Mouse (Mus musculus) CH12.LX (cell line): ENCODE data around the gene Chd5. TPM values are rescaled to one million over a fixed set of nuclear protein-coding genes. Genes with fewer than 3 reads are reported as not detected.
A peak's percentile ranks its signal among the peaks of the same experiment; 100 is the strongest.

Experiments
- DNase-seq: peaks from one replicate; pipeline ENCODE4 v3.0.0-alpha.2; 2013; ENCODE audit errors: extremely low read depth
- H3K27ac ChIP-seq: 2 replicates; pipeline ENCODE4 v1.5.1; 2012; ENCODE audit warnings: low read depth, mild to moderate bottlenecking, control low read depth, moderate library complexity; ENCODE audit not compliant: insufficient read depth
- H3K27me3 ChIP-seq: replicated peaks from 2 replicates; pipeline ENCODE3; 2012; ENCODE audit warnings: inconsistent platforms
- H3K36me3 ChIP-seq, 2 experiments: replicated peaks in 1 of 2; 2 replicates each; pipeline versions ENCODE3 to v1.6.1; 2012; ENCODE audit warnings: inconsistent platforms in 1 of 2, low read length in 1 of 2, mild to moderate bottlenecking in 1 of 2, mixed read lengths in 1 of 2, moderate library complexity in 1 of 2; ENCODE audit not compliant: control insufficient read depth in 1 of 2, insufficient read depth in 1 of 2
- H3K4me1 ChIP-seq, 2 experiments: 2 replicates each; pipeline ENCODE4 v1.6.1; 2012; ENCODE audit warnings: inconsistent platforms in 1 of 2, moderate library complexity in 1 of 2; ENCODE audit not compliant: insufficient read depth in 2 of 2, control insufficient read depth in 1 of 2
- H3K4me2 ChIP-seq: 2 replicates; pipeline ENCODE4 v1.6.1; 2012; ENCODE audit warnings: low read depth, mild to moderate bottlenecking, control low read depth; ENCODE audit not compliant: poor library complexity, insufficient read depth, severe bottlenecking
- H3K4me3 ChIP-seq, 3 experiments: fragments of 150-350 bp in 1 of 3; sonication (generic) in 1 of 3; replicated peaks in 1 of 3; 2 replicates each; pipeline versions ENCODE3 to v1.5.1; 2011 to 2012; ENCODE audit warnings: low read depth in 2 of 3, low read length in 2 of 3, mild to moderate bottlenecking in 2 of 3, moderate library complexity in 2 of 3, control low read depth in 1 of 3, improper control_type of control experiment in 1 of 3, inconsistent platforms in 1 of 3, mixed read lengths in 1 of 3; ENCODE audit not compliant: poor library complexity in 1 of 3
- H3K79me2 ChIP-seq: replicated peaks from 2 replicates; pipeline ENCODE4 v1.6.1; 2012; ENCODE audit warnings: mild to moderate bottlenecking, moderate library complexity; ENCODE audit not compliant: control insufficient read depth, poor library complexity, insufficient read depth, severe bottlenecking; ENCODE audit errors: extremely low read depth
- H3K9ac ChIP-seq: 2 replicates; pipeline ENCODE4 v1.6.1; 2012; ENCODE audit warnings: low read depth, mild to moderate bottlenecking, control low read depth, moderate library complexity; ENCODE audit not compliant: insufficient read depth
- H3K9me3 ChIP-seq: replicated peaks from 2 replicates; pipeline ENCODE3; 2012; ENCODE audit warnings: low read length, inconsistent platforms, mixed read lengths
- BHLHE40 ChIP-seq: IDR thresholded peaks from 2 replicates; pipeline ENCODE4 v1.6.1; 2011; ENCODE audit warnings: mild to moderate bottlenecking, low read depth, low read length, improper control_type of control experiment
- CHD1 ChIP-seq: IDR thresholded peaks from 2 replicates; pipeline ENCODE4 v1.6.1; 2012; ENCODE audit warnings: low read depth, low read length, improper control_type of control experiment, inconsistent platforms
- CHD2 ChIP-seq: IDR thresholded peaks from 2 replicates; pipeline ENCODE4 v1.6.1; 2011; ENCODE audit warnings: low read length, improper control_type of control experiment
- CTCF ChIP-seq, 2 experiments: IDR thresholded peaks in 1 of 2; conservative IDR thresholded peaks in 1 of 2; 2 replicates each; pipeline ENCODE4 v1.5.1; 2011 to 2012; ENCODE audit warnings: low read depth in 2 of 2, low read length in 2 of 2, improper control_type of control experiment in 1 of 2, inconsistent platforms in 1 of 2, mild to moderate bottlenecking in 1 of 2, moderate library complexity in 1 of 2
- E2F4 ChIP-seq: IDR thresholded peaks from 2 replicates; pipeline ENCODE4 v1.6.1; 2011; ENCODE audit warnings: low read depth, low read length, improper control_type of control experiment; ENCODE audit not compliant: insufficient replicate concordance
- ELF1 ChIP-seq: IDR thresholded peaks from 2 replicates; pipeline ENCODE4 v1.6.1; 2014; ENCODE audit warnings: low read depth, mild to moderate bottlenecking, inconsistent platforms, low read length, improper control_type of control experiment
- EP300 ChIP-seq: IDR thresholded peaks from 2 replicates; pipeline ENCODE4 v1.6.1; 2011; ENCODE audit warnings: low read length, improper control_type of control experiment
- ETS1 ChIP-seq: conservative IDR thresholded peaks from 2 replicates; pipeline ENCODE4 v1.6.1; 2012; ENCODE audit warnings: low read depth, mild to moderate bottlenecking, inconsistent platforms, low read length, improper control_type of control experiment, moderate library complexity
- GABPA ChIP-seq: IDR thresholded peaks from 2 replicates; pipeline ENCODE4 v1.6.1; 2012; ENCODE audit warnings: low read depth, low read length, improper control_type of control experiment, inconsistent platforms; ENCODE audit not compliant: insufficient replicate concordance
- HCFC1 ChIP-seq: IDR thresholded peaks from 2 replicates; pipeline ENCODE4 v1.6.1; 2012; ENCODE audit warnings: low read depth, mild to moderate bottlenecking, inconsistent platforms, low read length, improper control_type of control experiment
- IRF4 ChIP-seq: IDR thresholded peaks from 2 replicates; pipeline ENCODE4 v1.6.1; 2014; ENCODE audit warnings: low read depth, mild to moderate bottlenecking, inconsistent platforms, low read length, improper control_type of control experiment
- JUN ChIP-seq: IDR thresholded peaks from 2 replicates; pipeline ENCODE4 v1.6.1; 2011; ENCODE audit warnings: low read depth, mild to moderate bottlenecking, low read length, improper control_type of control experiment, moderate library complexity; ENCODE audit not compliant: insufficient read depth
- JUND ChIP-seq: conservative IDR thresholded peaks from 2 replicates; pipeline ENCODE4 v1.6.1; 2011; ENCODE audit warnings: low read depth, low read length, improper control_type of control experiment
- KAT2A ChIP-seq: IDR thresholded peaks from 2 replicates; pipeline ENCODE4 v1.6.1; 2012; ENCODE audit warnings: low read length, improper control_type of control experiment, inconsistent platforms; ENCODE audit not compliant: insufficient replicate concordance
- MAFK ChIP-seq: IDR thresholded peaks from 2 replicates; pipeline ENCODE4 v1.6.1; 2011; ENCODE audit warnings: low read length, improper control_type of control experiment; ENCODE audit not compliant: insufficient replicate concordance
- MAX ChIP-seq: IDR thresholded peaks from 2 replicates; pipeline ENCODE4 v1.6.1; 2011; ENCODE audit warnings: low read length, improper control_type of control experiment
- MAZ ChIP-seq: IDR thresholded peaks from 2 replicates; pipeline ENCODE4 v1.6.1; 2012; ENCODE audit warnings: low read depth, mild to moderate bottlenecking, inconsistent platforms, low read length, improper control_type of control experiment, moderate library complexity
- MXI1 ChIP-seq: IDR thresholded peaks from 2 replicates; pipeline ENCODE4 v1.6.1; 2011; ENCODE audit warnings: mild to moderate bottlenecking, low read depth, low read length, improper control_type of control experiment
- MYC ChIP-seq: IDR thresholded peaks from 2 replicates; pipeline ENCODE4 v1.6.1; 2011; ENCODE audit warnings: low read depth, mild to moderate bottlenecking, improper control_type of control experiment, low read length
- NELFE ChIP-seq: IDR thresholded peaks from 2 replicates; pipeline ENCODE4 v1.6.1; 2011; ENCODE audit warnings: low read depth, low read length, improper control_type of control experiment
- NRF1 ChIP-seq: IDR thresholded peaks from 2 replicates; pipeline ENCODE4 v1.6.1; 2014; ENCODE audit warnings: low read depth, mild to moderate bottlenecking, inconsistent platforms, low read length, improper control_type of control experiment, moderate library complexity
- PAX5 ChIP-seq: IDR thresholded peaks from 2 replicates; pipeline ENCODE4 v1.6.1; 2012; ENCODE audit warnings: low read length, inconsistent platforms, mixed read lengths
- POLR2A ChIP-seq: IDR thresholded peaks from 2 replicates; pipeline ENCODE4 v1.6.1; 2011; ENCODE audit warnings: low read depth, mild to moderate bottlenecking, improper control_type of control experiment, low read length
- POLR2AphosphoS2 ChIP-seq: IDR thresholded peaks from 2 replicates; pipeline ENCODE4 v1.6.1; 2011; ENCODE audit warnings: low read depth, low read length, improper control_type of control experiment
- RAD21 ChIP-seq: IDR thresholded peaks from 2 replicates; pipeline ENCODE4 v1.6.1; 2011; ENCODE audit warnings: low read depth, mild to moderate bottlenecking, low read length, improper control_type of control experiment, moderate library complexity
- RCOR1 ChIP-seq: conservative IDR thresholded peaks from 2 replicates; pipeline ENCODE4 v1.6.1; 2012; ENCODE audit warnings: low read depth, mild to moderate bottlenecking, inconsistent platforms, low read length, improper control_type of control experiment
- SIN3A ChIP-seq: IDR thresholded peaks from 2 replicates; pipeline ENCODE4 v1.6.1; 2012; ENCODE audit warnings: low read length, improper control_type of control experiment, inconsistent platforms
- SMC3 ChIP-seq: IDR thresholded peaks from 2 replicates; pipeline ENCODE4 v1.6.1; 2011; ENCODE audit warnings: low read depth, low read length, improper control_type of control experiment
- TBP ChIP-seq: conservative IDR thresholded peaks from 2 replicates; pipeline ENCODE4 v1.6.1; 2011; ENCODE audit warnings: low read depth, low read length, improper control_type of control experiment
- TCF12 ChIP-seq: IDR thresholded peaks from 2 replicates; pipeline ENCODE4 v1.6.1; 2014; ENCODE audit warnings: low read depth, mild to moderate bottlenecking, inconsistent platforms, low read length, improper control_type of control experiment
- UBTF ChIP-seq: IDR thresholded peaks from 2 replicates; pipeline ENCODE4 v1.6.1; 2012; ENCODE audit warnings: low read depth, mild to moderate bottlenecking, inconsistent platforms, low read length, improper control_type of control experiment, moderate library complexity
- USF1 ChIP-seq: IDR thresholded peaks from 2 replicates; pipeline ENCODE4 v1.6.1; 2014; ENCODE audit warnings: low read depth, mild to moderate bottlenecking, inconsistent platforms, low read length, improper control_type of control experiment
- ZC3H11A ChIP-seq: IDR thresholded peaks from 2 replicates; pipeline ENCODE4 v1.6.1; 2012; ENCODE audit warnings: low read depth, mild to moderate bottlenecking, inconsistent platforms, low read length, improper control_type of control experiment
- ZKSCAN1 ChIP-seq: IDR thresholded peaks from 2 replicates; pipeline ENCODE4 v1.6.1; 2012; ENCODE audit warnings: low read depth, inconsistent platforms, low read length, improper control_type of control experiment, borderline replicate concordance
- ZMIZ1 ChIP-seq: IDR thresholded peaks from 2 replicates; pipeline ENCODE4 v1.6.1; 2012; ENCODE audit warnings: low read depth, mild to moderate bottlenecking, inconsistent platforms, low read length, improper control_type of control experiment
- ZNF384 ChIP-seq: IDR thresholded peaks from 2 replicates; pipeline ENCODE4 v1.6.1; 2012; ENCODE audit warnings: low read depth, low read length, improper control_type of control experiment, inconsistent platforms
- dilution Hi-C: fragments of 300-500 bp; cut with MboI; formaldehyde crosslinking; loops from 2 replicates; pipeline ENCODE4 v1.14.3; 2020; ENCODE audit warnings: low sequenced_read_pairs; ENCODE audit not compliant: extremely low pct_unique_long_range_greater_than_20kb, extremely low pct_ligation_motif_present
- in situ Hi-C: fragments of 300-500 bp; cut with MboI; formaldehyde crosslinking; loops from 3 replicates; pipeline ENCODE4 v1.14.3; 2019; ENCODE audit warnings: low sequenced_read_pairs, low pct_ligation_motif_present, low pct_unique_long_range_greater_than_20kb, mixed read lengths
- polyA plus RNA-seq: library from polyadenylated mRNA; unstranded; fragments of >175 nt; gene quantifications from 2 replicates; pipeline ENCODE4 v1.2.1, GENCODE M21; 2012; ENCODE audit warnings: low read depth; ENCODE audit not compliant: insufficient read length
- total RNA-seq, 2 experiments: library from RNA; depleted of rRNA; stranded (reverse); fragments of 300-350 nt in 1 of 2; fragments of >200 nt in 1 of 2; gene quantifications; 2 replicates each; pipeline ENCODE4 v1.2.3; 2012 to 2014

Chd5 gene
- total and polyA plus RNA-seq, 3 experiments = 0.44 to 3.4 (median 1.2) TPM

GRCm38 (mm10) chr4:152332952-152333351, 5.5 kb upstream of the Chd5 start:
- H3K36me3 ChIP-seq = peaks cover 71 to 86% of the 10 kb centered on the region in 2 experiments
- H3K27me3 ChIP-seq = no peaks in the 10 kb centered on the region
- H3K9me3 ChIP-seq = no peaks in the 10 kb centered on the region
- peaks cover 34% of the 10 kb centered on the region for H3K79me2 ChIP-seq
- no peak overlapping the region for H3K9ac ChIP-seq
- dilution Hi-C loops = no loop called here
- DNase-seq = peak; percentile 65
- TF ChIP-seq KAT2A (no peak), TBP (no peak), UBTF (no peak), MAFK (no peak), POLR2AphosphoS2 (no peak), RAD21 (peak; percentile 42), SIN3A (no peak), USF1 (no peak), CHD1 (no peak), MXI1 (no peak), JUND (no peak), ZKSCAN1 (no peak), SMC3 (peak; percentile 78), ELF1 (no peak), CTCF (conservative IDR thresholded peaks at IDR 0.05 in 1 of 2, IDR thresholded peaks at IDR 0.05 in 1 of 2; ENCODE audit: low read depth in 2 of 2, low read length in 2 of 2) (peak; percentile 68 to 100), MAZ (no peak), PAX5 (no peak), RCOR1 (no peak), ZMIZ1 (no peak), NELFE (peak; percentile 80; the same call in 1 of the 2 replicates), EP300 (no peak), HCFC1 (no peak), TCF12 (0 out of 2 replicates have a peak, but pooled peaks have one; percentile 38), BHLHE40 (no peak), ZC3H11A (no peak), CHD2 (no peak), GABPA (no peak), MAX (no peak), JUN (no peak), E2F4 (no peak), MYC (no peak), ZNF384 (no peak), IRF4 (no peak), POLR2A (no peak; the same call in 1 of the 2 replicates), ETS1 (no peak), NRF1 (no peak)
- in situ Hi-C loops = no loop called here
- no peak overlapping the region for H3K27ac ChIP-seq
- H3K4me3 ChIP-seq = no peak overlapping the region
- peaks cover 8 to 69% of the 10 kb centered on the region in 2 experiments for H3K4me1 ChIP-seq
- no peak overlapping the region for H3K4me2 ChIP-seq
